Mouse (Mus musculus): ENCODE data around the gene D1Ertd622e. TPM values are rescaled to one million over a fixed set of nuclear protein-coding genes. Genes with fewer than 3 reads are reported as not detected.

D1Ertd622e gene
- 20.0 and 21.3 TPM in 2 replicates for polyA plus RNA-seq (2015; fragmentation: Nextera tagmentation; extraction: Ambion mirVana)

GRCm38 (mm10) chr1:97661406-97662241 lies at the start of gene D1Ertd622e:
Gene D1Ertd622e (minus strand): TSS chr1:97662074.
- Histone ChIP-seq H3K27me3 (replicated peaks) (no peaks in the 10 kb centered on the region), H3K27ac (peak within 1 kb of the TSS; percentile 90), H3K36me3 (no peaks in the 10 kb centered on the region), H3K9ac (peak within 1 kb of the TSS; percentile 82), H3K4me2 (peak within 1 kb of the TSS; percentile 83), H3K4me1 (no peaks in the 10 kb centered on the region), H3K9me3 (no peaks in the 10 kb centered on the region), H3K4me3 (replicated peaks) (peak within 1 kb of the TSS; percentile 65)
- peak; percentile 92 for ATAC-seq (ENCODE audit: insufficient read depth, low FRiP score, low read depth)
- 2% methylated on average over 89 of the region's 106 CpGs for WGBS

GRCm38 (mm10) chr1:97710520-97710919 lies 48.6 kb upstream of the D1Ertd622e start:
- H3K4me3 ChIP-seq (replicated peaks), result no peak overlapping the region
- no peak overlapping the region for H3K4me2 ChIP-seq
- no peaks in the 10 kb centered on the region for H3K9me3 ChIP-seq
- no peak overlapping the region for H3K9ac ChIP-seq
- H3K27me3 ChIP-seq (replicated peaks), result no peaks in the 10 kb centered on the region
- WGBS, result 64% methylated on average over 3 of the region's 3 CpGs
- H3K4me1 ChIP-seq, result no peaks in the 10 kb centered on the region
- no peak overlapping the region for H3K27ac ChIP-seq
- ATAC-seq (ENCODE audit: insufficient read depth, low FRiP score, low read depth), result no peak
- H3K36me3 ChIP-seq, result 0 out of 2 replicates have a peak, but pooled peaks cover 10% of the 10 kb centered on the region

- no peak for ATAC-seq (ENCODE audit: insufficient read depth, low FRiP score, low read depth)
- Histone ChIP-seq H3K27me3 (replicated peaks) (no peaks in the 10 kb centered on the region), H3K36me3 (peaks cover 12% of the 10 kb centered on the region; the same call in 1 of the 2 replicates), H3K4me2 (no peak overlapping the region), H3K27ac (no peak overlapping the region), H3K9me3 (no peaks in the 10 kb centered on the region), H3K4me3 (replicated peaks) (no peak overlapping the region), H3K9ac (no peak overlapping the region), H3K4me1 (no peaks in the 10 kb centered on the region)
Observed at GRCm38 (mm10) chr1:97705389-97705788, 43.5 kb upstream of the D1Ertd622e start.

- Histone ChIP-seq H3K27ac (no peak overlapping the region), H3K9me3 (no peaks in the 10 kb centered on the region), H3K4me3 (replicated peaks) (no peak overlapping the region), H3K36me3 (peaks cover 12% of the 10 kb centered on the region; the same call in 1 of the 2 replicates), H3K27me3 (replicated peaks) (no peaks in the 10 kb centered on the region), H3K9ac (no peak overlapping the region), H3K4me1 (no peaks in the 10 kb centered on the region), H3K4me2 (no peak overlapping the region)
- ATAC-seq (ENCODE audit: insufficient read depth, low FRiP score, low read depth), result no peak
- WGBS, result 91% methylated on average over 1 of the region's 1 CpGs
Observed at GRCm38 (mm10) chr1:97704646-97705045, 42.8 kb upstream of the D1Ertd622e start.

GRCm38 (mm10) chr1:97698956-97699570 lies 37.2 kb upstream of the D1Ertd622e start:
- Histone ChIP-seq H3K4me2 (no peak overlapping the region), H3K9ac (no peak overlapping the region), H3K4me1 (no peaks in the 10 kb centered on the region), H3K36me3 (no peaks in the 10 kb centered on the region), H3K27ac (no peak overlapping the region), H3K9me3 (no peaks in the 10 kb centered on the region), H3K27me3 (replicated peaks) (no peaks in the 10 kb centered on the region), H3K4me3 (replicated peaks) (no peak overlapping the region)
- peak; percentile 56; the same call in 1 of the 2 replicates for ATAC-seq (ENCODE audit: insufficient read depth, low FRiP score, low read depth)
- 11% methylated on average over 11 of the region's 11 CpGs for WGBS

GRCm38 (mm10) chr1:97697273-97697672 lies 35.4 kb upstream of the D1Ertd622e start:
- WGBS, result 94% methylated on average over 1 of the region's 1 CpGs
- H3K27ac ChIP-seq, result no peak overlapping the region
- H3K9ac ChIP-seq, result no peak overlapping the region
- no peaks in the 10 kb centered on the region for H3K36me3 ChIP-seq
- no peak overlapping the region for H3K4me2 ChIP-seq
- no peak overlapping the region for H3K4me3 ChIP-seq (replicated peaks)
- H3K27me3 ChIP-seq (replicated peaks), result no peaks in the 10 kb centered on the region
- no peak for ATAC-seq (ENCODE audit: insufficient read depth, low FRiP score, low read depth)
- no peaks in the 10 kb centered on the region for H3K9me3 ChIP-seq
- no peaks in the 10 kb centered on the region for H3K4me1 ChIP-seq

- no peak overlapping the region for H3K4me2 ChIP-seq
- H3K9me3 ChIP-seq, result no peaks in the 10 kb centered on the region
- no peaks in the 10 kb centered on the region for H3K27me3 ChIP-seq (replicated peaks)
- no peaks in the 10 kb centered on the region for H3K36me3 ChIP-seq
- no peak overlapping the region for H3K9ac ChIP-seq
- H3K4me1 ChIP-seq, result no peaks in the 10 kb centered on the region
- no peak overlapping the region for H3K27ac ChIP-seq
- H3K4me3 ChIP-seq (replicated peaks), result no peak overlapping the region
- no peak for ATAC-seq (ENCODE audit: insufficient read depth, low FRiP score, low read depth)
Observed at GRCm38 (mm10) chr1:97693825-97694224, 32.0 kb upstream of the D1Ertd622e start.

GRCm38 (mm10) chr1:97688756-97689155 lies 26.9 kb upstream of the D1Ertd622e start:
- WGBS, result 11% methylated on average over 3 of the region's 3 CpGs
- H3K9me3 ChIP-seq, result no peaks in the 10 kb centered on the region
- H3K27me3 ChIP-seq (replicated peaks), result no peaks in the 10 kb centered on the region
- no peaks in the 10 kb centered on the region for H3K4me1 ChIP-seq
- ATAC-seq (ENCODE audit: insufficient read depth, low FRiP score, low read depth), result no peak
- H3K9ac ChIP-seq, result no peak overlapping the region
- no peaks in the 10 kb centered on the region for H3K36me3 ChIP-seq
- no peak overlapping the region for H3K4me3 ChIP-seq (replicated peaks)
- no peak overlapping the region for H3K4me2 ChIP-seq
- no peak overlapping the region for H3K27ac ChIP-seq

GRCm38 (mm10) chr1:97676526-97677177 lies 14.8 kb upstream of the D1Ertd622e start:
- no peaks in the 10 kb centered on the region for H3K4me1 ChIP-seq
- H3K27me3 ChIP-seq (replicated peaks), result no peaks in the 10 kb centered on the region
- no peak overlapping the region for H3K9ac ChIP-seq
- no peak overlapping the region for H3K4me3 ChIP-seq (replicated peaks)
- no peaks in the 10 kb centered on the region for H3K9me3 ChIP-seq
- WGBS, result 76% methylated on average over 4 of the region's 4 CpGs
- no peak overlapping the region for H3K4me2 ChIP-seq
- H3K27ac ChIP-seq, result no peak overlapping the region
- no peaks in the 10 kb centered on the region for H3K36me3 ChIP-seq
- ATAC-seq (ENCODE audit: insufficient read depth, low FRiP score, low read depth), result no peak

GRCm38 (mm10) chr1:97676115-97676514 lies 14.2 kb upstream of the D1Ertd622e start:
- H3K9me3 ChIP-seq, result no peaks in the 10 kb centered on the region
- H3K4me3 ChIP-seq (replicated peaks), result no peak overlapping the region
- H3K27me3 ChIP-seq (replicated peaks), result no peaks in the 10 kb centered on the region
- no peak overlapping the region for H3K9ac ChIP-seq
- no peak overlapping the region for H3K4me2 ChIP-seq
- H3K27ac ChIP-seq, result no peak overlapping the region
- no peak for ATAC-seq (ENCODE audit: insufficient read depth, low FRiP score, low read depth)
- no peaks in the 10 kb centered on the region for H3K36me3 ChIP-seq
- H3K4me1 ChIP-seq, result no peaks in the 10 kb centered on the region
- WGBS, result 58% methylated on average over 2 of the region's 2 CpGs

- WGBS, result 42% methylated on average over 2 of the region's 2 CpGs
- no peak overlapping the region for H3K4me2 ChIP-seq
Observed at GRCm38 (mm10) chr1:97672849-97673248, 11.0 kb upstream of the D1Ertd622e start.

GRCm38 (mm10) chr1:97667288-97667687 lies 5.4 kb upstream of the D1Ertd622e start:
- Histone ChIP-seq H3K4me2 (no peak overlapping the region), H3K4me3 (replicated peaks) (no peak overlapping the region), H3K27me3 (replicated peaks) (no peaks in the 10 kb centered on the region), H3K9me3 (no peaks in the 10 kb centered on the region), H3K27ac (no peak overlapping the region), H3K4me1 (no peaks in the 10 kb centered on the region), H3K36me3 (no peaks in the 10 kb centered on the region), H3K9ac (no peak overlapping the region)
- WGBS, result 94% methylated on average over 1 of the region's 1 CpGs
- no peak for ATAC-seq (ENCODE audit: insufficient read depth, low FRiP score, low read depth)

More at GRCm38 (mm10) chr1:97672849-97673248, 11.0 kb upstream of the D1Ertd622e start:
- H3K27me3 ChIP-seq (replicated peaks), result no peaks in the 10 kb centered on the region
- no peak overlapping the region for H3K9ac ChIP-seq
- H3K4me3 ChIP-seq (replicated peaks), result no peak overlapping the region
- no peaks in the 10 kb centered on the region for H3K9me3 ChIP-seq
- no peaks in the 10 kb centered on the region for H3K4me1 ChIP-seq
- no peaks in the 10 kb centered on the region for H3K36me3 ChIP-seq
- no peak for ATAC-seq (ENCODE audit: insufficient read depth, low FRiP score, low read depth)
- H3K27ac ChIP-seq, result no peak overlapping the region

All from stomach, embryonic 15.5 days (tissue).